Mouse (Mus musculus) testis, postnatal 10 days (tissue): ENCODE results near the gene Kbtbd13.

Experiments
- DNase-seq: peaks from one replicate; pipeline ENCODE4 v3.0.0; 2021; ENCODE audit warnings: low spot score

Kbtbd13 gene

DNA sequence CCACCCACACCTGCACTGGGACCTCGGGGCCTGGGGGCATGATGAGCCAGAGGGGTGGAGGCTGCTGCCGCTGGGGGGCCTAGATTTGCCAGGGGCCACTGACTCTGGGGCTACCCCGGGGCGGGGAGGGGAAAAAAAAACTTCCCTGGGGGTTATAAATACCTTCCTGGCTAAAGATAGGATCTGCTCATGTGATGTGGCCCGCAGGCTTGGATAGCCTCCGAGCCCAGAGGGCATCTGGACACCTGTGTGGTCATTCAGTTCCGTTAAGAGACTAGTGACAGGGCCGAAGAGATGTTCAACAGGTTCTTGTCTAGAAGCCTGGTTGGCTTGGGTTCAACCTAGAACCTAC, at the start of gene Kbtbd13:
TSS of gene Kbtbd13 (minus strand) at position 40 of the 352 bp plus-strand sequence.
- no peak for DNase-seq

DNA sequence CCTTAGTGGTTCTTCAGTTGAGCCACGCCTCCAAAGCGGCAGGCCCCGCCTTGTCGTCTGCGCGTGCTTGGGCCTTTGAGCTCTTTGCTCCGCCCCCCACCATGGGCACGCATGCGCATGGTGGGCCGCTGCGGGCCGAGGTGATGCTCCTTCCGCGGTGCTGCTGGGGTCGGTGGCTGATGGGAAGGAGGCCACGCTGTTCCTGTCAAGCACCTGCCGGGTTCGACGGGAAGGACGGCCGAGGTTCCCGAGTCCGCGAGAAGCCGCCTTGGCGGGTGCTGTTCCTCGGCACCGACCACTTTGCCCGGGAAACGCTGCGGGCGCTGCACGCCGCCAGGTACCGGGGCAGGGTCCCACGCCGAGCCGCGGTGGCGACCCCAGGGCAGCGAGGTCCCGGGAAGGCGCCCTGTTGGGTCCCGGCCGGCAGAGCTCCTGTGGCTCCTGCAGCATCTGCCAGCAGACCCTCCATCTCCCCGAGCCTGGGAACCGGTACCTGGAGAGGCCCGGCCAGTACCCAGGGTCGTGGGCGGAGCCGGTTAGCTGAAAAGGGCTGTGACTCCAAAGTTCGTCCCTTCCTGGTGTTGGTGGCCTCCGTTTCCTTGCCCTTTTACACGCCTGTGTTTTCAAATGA, 44.3 kb upstream of the Kbtbd13 start, which contains the start of gene Mtfmt:
TSS of gene Mtfmt (plus strand) at position 112 of the 631 bp plus-strand sequence.
- peak; percentile 98 for DNase-seq

DNA sequence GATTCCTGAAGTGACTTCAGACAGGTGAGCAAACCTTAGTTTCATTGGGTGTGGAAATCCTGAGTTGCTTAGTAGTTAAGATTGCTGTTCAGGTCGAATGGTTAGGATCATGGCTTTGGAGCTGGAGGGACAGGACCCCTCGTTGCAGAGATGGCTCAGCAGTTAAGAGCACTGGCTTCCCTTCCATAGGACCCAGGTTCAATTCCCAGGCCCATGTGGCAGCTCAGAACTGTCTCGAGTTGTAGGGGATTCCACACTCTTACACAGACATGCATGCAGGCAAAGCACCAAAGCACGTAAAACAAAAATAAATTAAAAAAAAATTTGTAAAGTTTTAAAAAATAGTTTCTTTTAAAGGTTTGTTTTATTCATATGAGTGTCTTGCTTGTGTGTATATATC, 43.8 kb upstream of the Kbtbd13 start:
- DNase-seq, result no peak

DNA sequence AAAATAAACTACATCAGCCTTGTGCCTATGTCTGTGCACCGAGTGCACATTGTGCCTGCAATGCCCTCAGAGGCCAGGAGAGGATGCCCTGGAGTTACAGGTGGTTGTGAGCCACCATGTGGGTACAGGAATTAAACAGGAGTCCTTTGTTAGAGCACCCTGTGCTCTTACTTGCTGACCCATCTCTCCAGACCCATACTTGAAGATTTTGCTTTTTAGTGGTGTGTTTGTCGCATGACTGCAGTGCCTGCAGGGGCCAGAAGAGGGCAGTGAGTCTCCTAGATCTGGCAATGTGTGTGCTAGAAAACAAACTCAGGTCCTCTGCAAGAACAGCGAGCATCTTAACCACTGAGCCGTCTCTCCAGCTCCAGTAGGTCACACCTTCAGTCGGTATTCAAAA, 42.7 kb upstream of the Kbtbd13 start:
- peak; percentile 81 for DNase-seq

DNA sequence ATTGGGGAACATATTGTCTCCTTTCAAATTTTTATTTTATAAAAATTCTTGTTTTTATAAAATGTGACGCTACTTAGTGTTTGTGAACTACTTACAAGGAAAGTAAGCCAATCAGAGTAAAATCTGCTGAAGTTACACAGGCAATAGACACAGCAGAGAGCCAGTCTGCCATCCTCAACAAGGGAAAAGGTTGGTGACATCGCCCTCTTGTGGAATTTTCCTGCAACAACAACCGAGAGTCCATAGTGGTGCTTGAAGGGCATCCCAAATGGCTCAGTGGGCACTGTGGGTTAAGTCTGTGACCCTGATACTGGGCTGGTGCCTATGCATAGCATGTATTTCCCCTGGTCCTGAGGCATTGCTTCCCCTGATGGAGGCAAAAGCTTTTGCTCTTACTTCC, 40.8 kb upstream of the Kbtbd13 start:
- DNase-seq, result peak; percentile 87

DNA sequence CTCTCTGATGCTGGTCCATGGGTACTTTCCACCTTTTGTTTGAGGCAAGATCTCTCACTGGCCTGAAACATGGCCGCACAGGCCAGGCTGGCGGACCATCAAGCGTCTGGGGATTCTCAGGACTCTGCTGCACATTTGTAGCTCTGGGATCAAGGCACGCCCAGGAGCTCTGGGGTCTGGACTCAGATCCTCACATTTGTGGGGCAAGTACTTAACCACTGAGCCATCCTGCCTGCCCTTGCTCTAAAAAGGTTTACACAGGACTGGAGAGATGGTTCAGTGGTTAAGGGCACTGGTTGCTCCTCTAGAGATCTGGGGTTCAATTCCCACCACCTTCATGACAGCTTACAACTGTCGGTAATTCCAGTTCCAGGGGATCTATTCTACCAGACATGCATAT, 39.5 kb upstream of the Kbtbd13 start:
- no peak for DNase-seq

DNA sequence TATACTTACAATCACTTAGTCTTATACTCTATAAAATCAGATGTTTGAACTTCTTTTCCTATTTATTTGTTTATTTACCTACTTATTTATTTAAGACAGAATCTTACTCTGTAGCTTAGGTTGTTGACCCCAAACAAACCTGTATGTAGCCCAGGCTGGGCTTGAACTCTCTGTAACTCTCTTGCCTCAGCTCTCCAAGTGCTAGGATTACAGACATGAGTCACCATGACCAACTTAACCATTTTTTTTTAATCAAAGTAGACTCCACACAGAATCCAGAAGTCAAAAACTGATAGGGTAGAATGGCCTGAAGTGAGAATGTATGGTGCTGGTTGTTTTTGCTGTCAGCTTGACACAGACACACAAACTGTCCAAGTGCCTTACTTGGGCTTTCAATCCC, 38.9 kb upstream of the Kbtbd13 start:
- DNase-seq, result no peak

DNA sequence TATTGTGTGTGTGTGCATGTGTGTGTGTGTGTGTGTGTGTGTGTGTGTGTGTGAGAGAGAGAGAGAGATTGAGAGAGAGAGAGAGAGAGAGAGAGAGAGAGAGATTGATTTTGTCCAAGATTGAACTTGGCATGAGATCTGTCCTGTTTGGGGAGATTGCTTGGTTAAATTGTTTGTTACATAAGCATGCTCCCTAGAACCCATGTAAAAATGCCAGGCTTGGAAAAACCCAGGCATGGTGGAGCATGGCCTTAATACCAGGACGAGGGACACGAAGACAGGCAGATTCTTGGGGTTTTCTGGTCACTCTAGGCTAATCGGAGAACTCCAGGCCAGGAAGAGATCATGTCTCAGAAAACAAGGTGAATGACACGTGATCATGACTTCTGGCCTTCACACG, 36.6 kb upstream of the Kbtbd13 start:
- no peak for DNase-seq

DNA sequence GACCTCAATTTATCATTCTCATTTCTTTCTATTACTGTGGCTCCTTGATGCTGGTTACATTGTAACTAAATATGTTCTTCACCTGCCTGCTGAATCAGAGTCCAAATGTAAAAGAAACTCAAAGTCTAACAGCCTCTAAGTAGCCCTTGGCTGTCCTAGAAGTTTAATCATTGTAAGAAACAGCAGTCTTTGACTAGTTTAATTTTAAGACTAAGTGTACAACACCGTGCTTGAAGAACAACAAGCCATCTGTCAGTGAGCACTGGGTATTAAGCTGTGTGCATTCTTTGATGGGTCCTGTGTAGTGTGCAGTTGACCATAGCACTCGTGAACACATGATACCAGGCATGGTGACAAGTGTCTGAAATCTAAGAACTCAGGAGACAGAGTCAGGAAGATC, 36.1 kb upstream of the Kbtbd13 start:
- DNase-seq, result no peak

DNA sequence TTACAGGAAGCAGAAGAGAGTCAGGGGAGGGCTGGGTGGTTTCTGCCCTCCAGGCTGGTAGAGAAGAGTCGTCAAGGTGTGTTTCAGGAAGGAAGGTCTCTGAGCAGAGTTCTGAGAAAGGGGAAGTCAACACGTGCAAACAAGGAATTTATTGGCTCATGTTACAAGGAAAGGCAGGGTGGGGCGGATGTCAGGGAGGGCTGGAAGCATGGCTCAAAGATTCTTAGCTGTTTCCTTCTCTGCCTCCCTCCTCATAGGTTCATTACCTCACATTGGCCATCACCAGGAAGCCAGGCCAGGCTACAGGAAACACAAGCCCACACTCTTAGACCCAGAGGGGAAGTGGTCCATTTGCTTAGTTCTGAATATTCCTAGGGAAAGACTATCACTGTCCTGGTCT, 32.9 kb upstream of the Kbtbd13 start:
- DNase-seq, result no peak

DNA sequence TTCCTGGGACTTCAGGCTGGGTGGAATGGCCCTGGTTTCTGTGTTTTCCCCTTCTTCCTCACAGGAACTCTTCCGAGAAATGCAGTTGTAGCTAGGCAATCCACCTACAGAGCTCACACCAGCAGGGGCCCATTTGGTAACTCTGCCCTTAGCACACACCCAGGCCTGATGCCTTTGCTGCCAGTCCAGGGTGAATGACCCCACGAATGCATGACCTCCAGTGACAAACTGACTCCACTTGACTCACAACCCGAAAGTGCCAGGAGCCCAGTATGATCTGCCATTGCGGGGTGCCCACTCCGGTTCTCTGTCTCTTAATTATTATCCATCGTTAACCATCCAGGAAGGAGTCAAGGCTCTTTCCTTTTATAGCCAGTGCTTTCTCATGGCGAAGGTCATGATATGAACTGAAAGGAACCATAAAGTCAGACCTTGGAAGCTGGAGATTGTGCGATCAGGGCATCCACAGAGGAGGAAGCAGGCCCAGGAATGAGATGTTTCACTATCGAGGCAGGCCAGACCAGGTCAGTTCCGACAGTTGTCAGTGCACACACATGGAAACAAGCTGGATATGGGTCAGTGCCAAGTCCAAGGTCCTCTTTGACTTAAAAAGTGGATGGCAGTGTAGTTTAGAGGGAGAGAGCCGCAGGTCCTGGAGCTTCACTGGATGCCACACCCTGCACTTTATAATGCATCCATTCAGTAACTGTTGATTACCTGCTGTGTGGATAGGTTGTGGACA, 31.5 kb upstream of the Kbtbd13 start, which contains the start of gene Slc51b:
TSS of gene Slc51b (minus strand) at position 196 of the 742 bp plus-strand sequence.
- no peak for DNase-seq

DNA sequence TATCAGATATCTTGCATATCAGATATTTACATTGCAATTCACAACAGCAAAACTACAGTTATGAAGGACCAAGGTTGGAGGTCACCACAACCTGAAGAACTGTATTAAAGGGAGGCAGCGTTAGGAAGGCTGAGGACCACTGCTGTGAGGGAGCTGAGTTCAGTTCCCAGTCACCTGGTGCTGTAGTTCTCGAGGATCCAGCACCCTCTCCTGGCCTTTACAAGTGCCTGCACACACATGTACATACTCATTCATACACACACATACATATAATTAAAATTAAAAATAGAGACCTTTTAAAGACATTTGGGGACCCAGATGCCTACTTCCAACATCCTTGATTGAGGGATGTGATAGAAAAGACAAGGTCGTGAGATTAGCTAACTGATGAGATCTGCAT, 28.2 kb upstream of the Kbtbd13 start:
- DNase-seq, result no peak

DNA sequence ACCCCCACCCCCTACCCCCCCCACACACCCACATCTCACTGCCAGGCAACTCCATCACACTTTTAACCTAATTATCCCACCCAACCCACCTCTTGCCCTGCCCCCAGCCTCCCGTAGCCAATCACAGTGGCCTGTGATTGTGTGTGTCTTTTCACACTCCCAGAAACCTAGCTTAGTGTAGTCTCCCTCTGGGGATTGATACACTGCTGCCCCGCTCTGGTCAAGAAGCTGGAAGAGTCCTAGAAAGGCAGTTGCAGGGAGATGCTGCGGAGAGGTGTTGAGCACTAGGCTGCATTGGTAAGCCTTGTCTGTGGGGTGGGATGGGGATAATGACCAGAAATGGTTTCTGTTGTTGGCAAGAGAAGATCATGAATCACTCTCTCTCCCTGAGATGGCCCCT, 26.3 kb upstream of the Kbtbd13 start:
- no peak for DNase-seq

DNA sequence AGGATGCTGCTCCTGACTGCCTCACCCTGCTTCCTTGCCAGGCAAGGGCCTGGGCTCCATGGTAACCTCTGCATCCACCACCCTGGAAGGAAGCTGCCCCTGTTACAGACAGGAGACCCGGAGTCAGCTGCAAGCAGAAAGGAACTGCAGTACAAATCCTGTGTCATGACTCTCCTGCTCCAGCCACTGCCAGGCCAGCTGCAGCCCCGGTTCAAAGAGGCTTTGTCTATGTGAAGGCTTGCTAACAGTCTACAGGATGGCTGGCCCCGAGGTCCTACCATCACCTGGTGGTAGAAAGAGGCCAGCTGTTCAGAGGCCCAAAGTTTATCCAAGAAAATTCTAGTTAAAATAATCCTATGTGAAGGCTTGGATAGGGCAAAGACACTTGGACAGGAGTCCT, 19.9 kb upstream of the Kbtbd13 start:
- DNase-seq, result no peak

DNA sequence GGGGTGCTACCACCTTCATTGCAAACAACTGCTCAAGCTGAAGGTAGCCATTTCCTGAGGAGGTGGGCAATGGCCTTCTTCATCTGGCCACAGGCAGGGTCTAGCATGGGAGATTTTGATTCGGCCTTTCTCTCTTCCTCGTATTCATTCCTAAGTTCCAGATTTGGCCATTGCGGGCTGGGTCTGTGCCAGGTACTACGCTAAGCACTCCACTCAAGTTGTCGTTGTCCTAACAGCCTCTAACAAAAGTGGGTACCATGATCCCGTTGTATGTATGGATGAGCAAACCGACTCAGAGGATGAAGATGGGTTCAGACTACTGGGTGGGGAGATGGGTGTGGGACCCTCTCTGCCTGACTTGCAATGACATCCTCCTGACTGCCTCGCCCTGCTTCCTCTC, 18.9 kb upstream of the Kbtbd13 start:
- DNase-seq, result no peak

DNA sequence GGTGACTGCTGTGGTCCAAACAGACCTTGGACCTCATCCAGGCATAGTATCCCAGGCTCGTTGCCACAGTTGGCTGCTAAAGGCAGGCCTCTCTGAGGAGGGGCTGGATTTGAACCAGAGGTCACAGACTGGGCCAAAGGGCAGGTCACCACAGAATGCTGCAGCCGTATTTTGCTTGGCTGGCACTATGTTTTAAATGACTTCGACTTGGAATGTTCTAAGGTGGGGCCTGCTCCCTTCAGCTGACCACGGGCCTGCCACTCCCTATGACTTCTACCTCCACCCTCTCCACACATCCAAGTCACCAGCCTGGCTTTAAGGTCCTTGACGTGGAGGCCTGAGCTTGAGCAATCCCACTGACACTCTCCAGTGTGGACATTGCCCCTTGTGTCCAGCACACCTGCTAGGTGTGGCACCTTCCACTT, 17.4 kb upstream of the Kbtbd13 start:
- no peak for DNase-seq

DNA sequence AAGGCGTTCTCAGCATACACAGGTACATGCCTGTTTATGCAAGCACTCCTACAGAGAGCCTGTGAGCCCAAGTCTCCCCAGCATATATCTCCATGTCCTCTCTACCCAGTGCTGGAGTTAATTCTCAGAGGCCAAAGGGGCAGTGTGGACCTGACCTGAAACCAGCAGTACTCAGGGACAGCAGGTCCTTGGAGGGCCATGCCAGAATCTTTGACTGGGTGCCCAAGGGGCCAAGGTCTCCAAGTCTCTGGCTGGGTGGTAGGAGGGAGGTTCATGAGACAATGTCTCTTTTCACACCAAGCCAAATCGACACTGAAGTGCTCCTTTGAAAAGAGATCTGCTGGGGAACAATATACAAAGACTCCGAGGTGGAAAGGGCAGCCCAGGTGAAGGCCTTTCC, 16.4 kb upstream of the Kbtbd13 start:
- DNase-seq, result no peak

DNA sequence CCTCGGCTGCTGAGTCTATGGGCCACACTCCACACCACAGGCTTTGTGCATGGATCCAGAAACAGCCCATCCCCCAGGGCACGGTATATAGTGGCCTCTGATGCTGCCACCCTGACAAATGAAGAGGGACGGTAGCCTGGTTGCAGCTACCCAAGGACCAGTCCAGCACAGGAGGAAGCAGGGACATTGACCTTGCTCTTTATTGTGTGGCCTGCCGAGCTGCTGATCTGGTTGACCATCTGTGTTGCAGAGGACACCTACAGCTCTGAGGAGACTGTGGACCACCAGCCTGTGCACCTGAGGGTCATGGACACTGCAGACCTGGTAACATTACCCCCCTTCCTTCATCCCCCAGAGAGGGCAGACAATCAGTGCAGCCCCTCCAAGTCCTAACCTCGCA, 15.9 kb upstream of the Kbtbd13 start:
- DNase-seq, result no peak

DNA sequence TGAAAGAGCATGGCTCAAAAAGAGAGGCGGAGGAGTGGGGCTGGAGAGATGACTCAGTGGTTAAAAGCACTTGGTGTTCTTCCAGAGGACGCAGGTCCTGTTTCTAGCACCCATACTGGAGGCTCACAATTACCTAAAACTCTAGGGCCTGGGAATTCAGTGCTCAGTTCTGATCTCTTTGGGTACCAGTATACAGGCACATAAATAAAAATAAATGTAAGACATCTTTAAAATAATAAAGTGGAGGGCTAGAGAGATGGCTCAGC, 13.7 kb upstream of the Kbtbd13 start:
- no peak for DNase-seq

DNA sequence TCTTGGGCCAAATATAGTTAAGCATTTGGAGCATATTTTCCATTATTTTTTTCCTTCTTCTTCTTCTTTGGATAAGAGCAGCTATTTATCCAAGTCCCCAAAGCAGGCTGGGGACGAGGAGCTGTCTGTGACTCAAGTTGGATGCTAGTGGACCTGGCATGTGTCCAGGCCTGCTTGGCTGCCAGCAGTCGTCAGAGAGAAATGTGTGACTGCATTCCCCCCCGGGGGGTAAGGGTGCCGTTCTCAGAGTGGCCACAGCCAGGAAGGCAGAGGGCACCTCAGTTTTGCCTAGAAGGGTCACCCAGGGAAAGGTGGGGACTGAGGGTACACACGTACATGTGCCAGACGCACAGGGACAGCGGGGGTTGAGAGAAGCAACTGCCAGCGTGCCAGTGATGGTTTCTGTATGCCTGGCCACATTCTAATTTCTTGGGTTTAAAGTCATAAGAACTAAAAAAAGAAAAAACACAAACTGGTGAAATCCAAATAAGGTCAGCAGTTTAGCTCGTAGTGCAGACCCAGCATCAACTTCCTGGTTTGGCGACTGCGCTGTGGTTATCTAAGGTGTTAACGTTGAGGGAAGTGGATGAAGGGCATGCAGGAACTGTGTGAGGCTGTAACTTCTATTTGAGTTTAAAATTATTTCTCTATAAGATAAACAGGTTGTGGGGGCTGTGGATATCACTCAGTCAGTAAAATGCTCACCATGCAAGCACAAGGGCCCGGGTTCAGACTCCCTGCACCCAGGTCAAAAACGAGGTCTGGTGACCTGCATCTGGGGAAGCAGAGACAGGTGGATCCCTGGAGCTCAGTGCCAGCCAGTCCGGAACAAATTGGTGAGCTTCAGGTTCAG, 13.1 kb upstream of the Kbtbd13 start:
- peak; percentile 82 for DNase-seq

DNA sequence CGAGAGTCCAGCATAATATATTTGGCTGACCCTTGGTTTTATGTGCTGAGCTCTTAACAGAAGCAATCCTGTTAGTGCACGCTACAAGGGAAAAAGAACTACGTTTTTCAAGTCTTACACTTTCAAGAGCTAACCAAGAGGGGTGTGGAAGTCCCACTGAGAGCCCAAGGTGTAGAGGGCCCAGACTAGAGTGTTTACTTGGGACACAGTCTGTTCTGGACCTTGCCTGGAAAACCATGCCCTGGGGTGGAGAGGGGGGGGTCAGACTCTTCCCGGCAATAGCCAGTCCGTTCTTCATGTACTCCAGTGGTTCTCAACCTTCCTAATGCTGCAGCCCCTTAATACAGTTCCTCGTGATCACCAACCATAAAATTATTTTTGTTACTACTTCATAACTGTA, 8.5 kb upstream of the Kbtbd13 start:
- no peak for DNase-seq

DNA sequence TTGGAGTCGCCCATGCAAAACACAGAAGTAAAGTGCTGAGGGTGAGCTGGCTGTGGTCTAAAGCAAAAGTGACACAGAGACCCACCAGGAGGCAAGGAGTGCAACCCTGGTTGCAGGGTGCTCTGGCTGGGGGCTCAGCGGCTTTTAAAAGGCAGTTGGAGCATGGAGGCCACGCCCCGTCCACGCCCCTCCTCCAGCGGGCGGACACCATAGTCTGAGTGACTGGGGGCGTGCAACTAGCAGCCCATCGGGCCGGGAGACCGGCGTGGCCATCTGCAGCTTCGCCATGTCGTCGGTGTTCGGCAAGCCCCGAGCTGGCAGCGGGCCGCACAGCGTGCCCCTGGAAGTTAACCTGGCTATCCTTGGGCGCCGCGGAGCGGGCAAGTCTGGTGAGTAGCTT, 6.8 kb upstream of the Kbtbd13 start, which contains the start of gene Rasl12:
TSS of gene Rasl12 (plus strand) at position 228 of the 400 bp plus-strand sequence.
- DNase-seq, result peak; percentile 91

DNA sequence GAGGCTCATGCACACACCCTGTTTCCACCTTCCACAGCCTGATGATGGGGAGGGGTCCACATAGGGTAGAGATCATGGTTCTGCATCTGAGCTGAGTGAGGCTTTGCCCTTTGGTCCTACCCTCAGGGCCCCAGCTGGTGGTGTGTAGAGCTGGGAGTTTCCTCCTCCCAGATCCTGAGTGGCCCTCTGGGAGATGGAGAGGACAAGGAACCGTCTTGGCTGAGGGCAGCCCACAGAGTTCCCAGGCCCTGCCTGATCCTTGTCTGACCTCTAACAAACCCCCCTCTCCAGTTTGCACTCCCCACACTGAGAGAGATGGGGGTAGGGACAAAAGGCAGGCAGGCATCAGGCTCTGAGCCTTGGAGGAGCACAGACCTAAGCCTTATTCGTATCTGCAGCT, 2.9 kb upstream of the Kbtbd13 start:
- no peak for DNase-seq
